Mouse (Mus musculus) hindbrain, embryonic 12.5 days (tissue): ENCODE results near the gene Eme1. TPM values are rescaled to one million over a fixed set of nuclear protein-coding genes. Genes with fewer than 3 reads are reported as not detected.
"Not testable (repeated sequence)": the region's sequence is repeated elsewhere in the genome, so short reads cannot be mapped to it uniquely, and the experiment has no call there.

Experiments used
- ATAC-seq: fragments of 200-750 bp; cut with Nextera tagmentation; 2 replicates; pipeline ENCODE4 v1.8.0; 2017; ENCODE audit warnings: moderate TSS enrichment; ENCODE audit not compliant: low FRiP score
- H3K27ac ChIP-seq: fragments of 300-500 bp; sonication (generic); 2 replicates; pipeline ENCODE4 v1.5.1; 2016; ENCODE audit warnings: mild to moderate bottlenecking
- H3K27me3 ChIP-seq: fragments of 300-500 bp; sonication (generic); 2 replicates; pipeline ENCODE4 v1.6.1; 2016; ENCODE audit warnings: mild to moderate bottlenecking
- H3K36me3 ChIP-seq: fragments of 300-500 bp; sonication (generic); 2 replicates; pipeline ENCODE4 v1.6.1; 2016; ENCODE audit warnings: mild to moderate bottlenecking
- H3K4me1 ChIP-seq: fragments of 300-500 bp; sonication (generic); 2 replicates; pipeline ENCODE4 v1.6.1; 2016
- H3K4me2 ChIP-seq: fragments of 300-500 bp; sonication (generic); replicated peaks from 2 replicates; pipeline ENCODE4 v1.6.1; 2016; ENCODE audit warnings: mild to moderate bottlenecking
- H3K4me3 ChIP-seq: fragments of 300-500 bp; sonication (generic); 2 replicates; pipeline ENCODE4 v1.5.1; 2016; ENCODE audit warnings: mild to moderate bottlenecking
- H3K9ac ChIP-seq: fragments of 300-500 bp; sonication (generic); 2 replicates; pipeline ENCODE4 v1.6.1; 2016; ENCODE audit warnings: mild to moderate bottlenecking, moderate library complexity
- H3K9me3 ChIP-seq: fragments of 300-500 bp; sonication (generic); replicated peaks from 2 replicates; pipeline ENCODE4 v1.6.1; 2016; ENCODE audit warnings: mild to moderate bottlenecking
- WGBS: fragments of 180-500 bp; shearing (Covaris S2); methylation state at CpG from one replicate; pipeline ENCODE4 v1.1.7; 2016; 5-methylcytosine and 5-hydroxymethylcytosine counted together
- polyA plus RNA-seq: library from polyadenylated mRNA; unstranded; fragments of >200 nt; fragmentation: Nextera tagmentation; extraction: Ambion mirVana; gene quantifications from 2 replicates; pipeline ENCODE4 v1.2.1, GENCODE M21; 2016

The Eme1 gene
- 20.8 and 21.3 TPM in 2 replicates for polyA plus RNA-seq

GRCm38 (mm10) chr11:94653663-94654436 lies at the start of gene Eme1, which contains the start of gene Mrpl27:
Gene Eme1, minus strand, starts transcription at chr11:94653964.
Gene Mrpl27, plus strand, starts transcription at chr11:94653767.
- Histone ChIP-seq H3K27me3 (no peaks in the 10 kb centered on the region), H3K27ac (peak within 1 kb of the TSS; percentile 94), H3K9ac (peak within 1 kb of the TSS; percentile 64), H3K4me1 (peaks cover 15% of the 10 kb centered on the region), H3K4me3 (peak within 1 kb of the TSS; percentile 61), H3K4me2 (peak within 1 kb of the TSS; percentile 74), H3K36me3 (peaks cover 27% of the 10 kb centered on the region), H3K9me3 (no peaks in the 10 kb centered on the region)
- WGBS: 2% methylated on average over 32 of the region's 32 CpGs
- peak; percentile 90 for ATAC-seq

DNA sequence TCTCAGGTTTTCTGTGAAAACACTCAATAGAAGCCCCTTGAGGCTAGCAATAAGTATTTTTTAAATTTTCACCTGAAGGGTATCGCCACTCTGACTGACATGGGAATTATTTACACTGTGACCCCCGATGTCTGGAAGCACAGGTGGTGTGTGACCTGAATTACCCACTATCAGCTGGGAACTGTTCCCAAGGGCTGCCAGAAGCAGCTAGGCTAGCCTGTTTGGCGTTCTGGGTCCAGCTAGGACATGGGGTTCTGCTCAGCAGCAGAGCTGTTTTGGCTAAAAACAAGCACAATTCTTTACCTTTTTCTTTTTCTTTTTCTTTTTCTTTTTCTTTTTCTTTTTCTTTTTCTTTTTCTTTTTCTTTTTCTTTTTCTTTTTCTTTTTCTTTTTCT lies 48.4 kb upstream of the Eme1 start:
- no peaks in the 10 kb centered on the region for H3K36me3 ChIP-seq
- no peaks in the 10 kb centered on the region for H3K9me3 ChIP-seq
- no peak overlapping the region for H3K9ac ChIP-seq
- WGBS: 39% methylated on average over 3 of the region's 3 CpGs
- no peak overlapping the region for H3K4me3 ChIP-seq
- no peaks in the 10 kb centered on the region for H3K27me3 ChIP-seq
- no peak overlapping the region for H3K4me2 ChIP-seq
- peaks cover 16% of the 10 kb centered on the region for H3K4me1 ChIP-seq
- ATAC-seq: no peak
- H3K27ac ChIP-seq: no peak overlapping the region

- 56% methylated on average over 27 of the region's 27 CpGs for WGBS
- ATAC-seq: no peak
- no peak overlapping the region for H3K27ac ChIP-seq
- no peaks in the 10 kb centered on the region for H3K9me3 ChIP-seq
- no peaks in the 10 kb centered on the region for H3K27me3 ChIP-seq
- H3K4me1 ChIP-seq: peaks cover 16% of the 10 kb centered on the region
- H3K36me3 ChIP-seq: no peaks in the 10 kb centered on the region
- 0 out of 2 replicates have a peak overlapping the region, but pooled peaks have one; percentile 8 for H3K4me2 ChIP-seq
- no peak overlapping the region for H3K4me3 ChIP-seq
- H3K9ac ChIP-seq: no peak overlapping the region
These were observed 47.8 kb upstream of the Eme1 start for GRCm38 (mm10) chr11:94701401-94702215.

DNA sequence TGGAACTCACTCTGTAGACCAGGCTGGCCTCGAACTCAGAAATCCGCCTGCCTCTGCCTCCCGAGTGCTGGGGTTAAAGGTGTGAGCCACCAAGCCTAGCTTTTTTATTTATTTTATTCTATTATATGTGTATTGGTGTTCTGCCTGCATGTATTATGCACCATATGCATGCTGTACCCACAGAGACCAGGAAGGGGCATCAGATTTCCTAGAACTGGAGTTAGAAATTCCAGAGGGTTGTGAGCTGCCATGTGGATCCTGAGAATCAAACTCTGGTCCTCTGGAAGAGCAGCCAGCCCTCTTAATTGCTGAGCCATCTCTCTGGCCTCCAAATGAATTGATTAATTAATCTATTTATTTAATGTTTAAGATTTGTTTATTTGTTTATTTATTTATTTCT lies 45.6 kb upstream of the Eme1 start:
- Histone ChIP-seq H3K27me3 (no peaks in the 10 kb centered on the region), H3K4me3 (no peak overlapping the region), H3K27ac (no peak overlapping the region), H3K36me3 (no peaks in the 10 kb centered on the region), H3K9me3 (no peaks in the 10 kb centered on the region), H3K4me1 (peaks cover 16% of the 10 kb centered on the region), H3K4me2 (no peak overlapping the region), H3K9ac (no peak overlapping the region)
- ATAC-seq: no peak
- WGBS: 96% methylated on average over 3 of the region's 3 CpGs

DNA sequence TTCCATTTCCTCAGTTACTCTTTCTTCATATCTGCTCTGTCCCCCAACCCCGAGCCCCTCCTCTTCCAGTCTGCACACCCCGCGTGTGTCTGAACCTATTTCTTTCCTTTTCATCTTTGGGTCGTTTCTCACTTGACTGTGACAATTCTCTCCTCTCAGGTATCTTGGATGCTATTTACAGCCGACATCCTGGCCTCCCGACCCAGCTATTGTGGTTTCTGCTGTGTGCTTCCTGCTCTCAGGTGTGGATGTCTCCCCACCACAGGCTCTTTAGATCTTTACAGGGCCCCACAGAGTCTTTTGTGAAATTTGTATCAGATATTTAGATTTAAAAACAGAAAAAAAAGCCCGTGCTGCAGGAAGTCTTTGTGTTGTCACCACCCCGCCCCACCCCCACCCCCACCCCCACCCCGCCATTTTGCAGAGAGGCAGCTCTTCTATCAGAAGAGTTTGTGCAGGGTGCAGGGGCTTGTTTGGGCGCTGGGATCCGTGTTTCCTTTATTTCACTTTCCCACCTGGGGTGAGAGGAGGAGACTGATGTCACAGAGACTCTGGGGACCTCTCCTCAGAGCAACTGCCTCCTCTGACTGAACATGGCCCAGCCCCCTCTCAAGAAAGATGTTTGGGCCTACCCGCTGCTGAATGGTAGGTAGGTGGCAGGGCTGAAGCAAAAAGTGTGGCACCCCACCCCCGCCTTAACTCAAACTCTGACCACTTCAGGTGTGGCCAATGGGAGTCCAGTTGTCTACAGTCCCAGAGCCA lies 44.1 kb upstream of the Eme1 start:
- 52% methylated on average over 13 of the region's 13 CpGs for WGBS
- Histone ChIP-seq H3K4me1 (peaks cover 16% of the 10 kb centered on the region), H3K9ac (no peak overlapping the region), H3K4me2 (no peak overlapping the region), H3K4me3 (no peak overlapping the region), H3K27ac (no peak overlapping the region), H3K36me3 (no peaks in the 10 kb centered on the region), H3K27me3 (no peaks in the 10 kb centered on the region), H3K9me3 (no peaks in the 10 kb centered on the region)
- ATAC-seq: no peak

DNA sequence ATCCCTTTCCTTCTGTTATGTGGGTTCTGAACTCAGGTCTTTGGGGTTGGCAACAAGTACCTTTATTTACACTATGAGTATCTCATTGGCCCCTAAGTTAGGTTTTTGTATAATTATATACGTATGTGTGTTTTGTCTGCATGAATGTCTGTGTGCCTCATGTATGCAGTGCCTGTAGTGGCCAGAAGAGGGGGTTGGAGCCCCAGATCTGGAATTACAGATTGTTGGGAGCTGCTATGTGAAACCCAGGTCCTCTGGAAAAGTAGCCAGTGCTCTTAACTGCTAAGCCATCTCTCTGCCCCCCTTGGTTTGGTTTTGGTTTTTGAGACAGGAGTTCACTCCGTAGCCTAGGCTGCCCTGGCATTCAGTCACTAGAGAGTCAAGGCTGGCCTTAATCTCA lies 43.4 kb upstream of the Eme1 start:
- H3K27ac ChIP-seq: no peak overlapping the region
- no peaks in the 10 kb centered on the region for H3K36me3 ChIP-seq
- peaks cover 15% of the 10 kb centered on the region for H3K4me1 ChIP-seq
- H3K9me3 ChIP-seq: no peaks in the 10 kb centered on the region
- H3K27me3 ChIP-seq: no peaks in the 10 kb centered on the region
- 92% methylated on average over 2 of the region's 2 CpGs for WGBS
- ATAC-seq: no peak
- H3K4me3 ChIP-seq: no peak overlapping the region
- no peak overlapping the region for H3K4me2 ChIP-seq
- no peak overlapping the region for H3K9ac ChIP-seq

- Histone ChIP-seq H3K9ac (no peak overlapping the region), H3K27ac (no peak overlapping the region), H3K27me3 (no peaks in the 10 kb centered on the region), H3K4me2 (no peak overlapping the region), H3K9me3 (no peaks in the 10 kb centered on the region), H3K4me1 (peaks cover 7% of the 10 kb centered on the region; the same call in 1 of the 2 replicates), H3K36me3 (no peaks in the 10 kb centered on the region), H3K4me3 (no peak overlapping the region)
- 80% methylated on average over 6 of the region's 6 CpGs for WGBS
- no peak for ATAC-seq
These were observed 41.7 kb upstream of the Eme1 start for GRCm38 (mm10) chr11:94695508-94695907.

DNA sequence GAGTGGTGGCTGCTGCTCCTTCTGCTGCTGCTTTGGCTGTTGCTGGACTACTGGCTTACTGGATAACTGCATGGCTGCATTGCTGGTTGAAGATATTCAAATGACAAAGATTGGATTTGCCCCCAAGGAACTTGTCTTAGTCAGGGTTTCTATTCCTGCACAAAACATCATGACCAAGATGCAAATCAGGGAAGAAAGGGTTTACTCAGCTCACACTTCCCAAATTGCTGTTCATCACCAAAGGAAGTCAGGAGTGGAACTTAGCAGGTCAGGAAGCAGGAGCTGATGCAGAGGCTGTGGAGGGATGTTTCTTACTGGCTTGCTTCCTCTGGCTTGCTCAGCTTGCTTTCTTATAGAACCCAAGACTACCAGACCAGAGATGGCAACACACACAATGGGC lies 38.7 kb upstream of the Eme1 start:
- not testable (repeated sequence) for H3K4me3 ChIP-seq, ATAC-seq, H3K27me3 ChIP-seq, H3K9ac ChIP-seq, H3K36me3 ChIP-seq, H3K4me2 ChIP-seq, H3K4me1 ChIP-seq, H3K9me3 ChIP-seq, H3K27ac ChIP-seq

- no peaks in the 10 kb centered on the region for H3K4me1 ChIP-seq
- H3K36me3 ChIP-seq: no peaks in the 10 kb centered on the region
- no peak overlapping the region for H3K9ac ChIP-seq
- no peak overlapping the region for H3K4me3 ChIP-seq
- WGBS: 84% methylated on average over 6 of the region's 6 CpGs
- H3K27ac ChIP-seq: no peak overlapping the region
- no peaks in the 10 kb centered on the region for H3K9me3 ChIP-seq
- no peak for ATAC-seq
- no peaks in the 10 kb centered on the region for H3K27me3 ChIP-seq
- H3K4me2 ChIP-seq: no peak overlapping the region
These were observed 33.4 kb upstream of the Eme1 start for GRCm38 (mm10) chr11:94687178-94687577.

GRCm38 (mm10) chr11:94682427-94682826 lies 28.7 kb upstream of the Eme1 start:
- WGBS: 81% methylated on average over 7 of the region's 7 CpGs
- no peaks in the 10 kb centered on the region for H3K36me3 ChIP-seq
- no peaks in the 10 kb centered on the region for H3K9me3 ChIP-seq
- no peak overlapping the region for H3K4me3 ChIP-seq
- H3K4me1 ChIP-seq: peaks cover 4% of the 10 kb centered on the region
- ATAC-seq: no peak
- H3K9ac ChIP-seq: no peak overlapping the region
- no peak overlapping the region for H3K4me2 ChIP-seq
- no peak overlapping the region for H3K27ac ChIP-seq
- H3K27me3 ChIP-seq: no peaks in the 10 kb centered on the region

GRCm38 (mm10) chr11:94681640-94682039 lies 27.9 kb upstream of the Eme1 start:
- Histone ChIP-seq H3K9ac (no peak overlapping the region), H3K27me3 (no peaks in the 10 kb centered on the region), H3K4me2 (no peak overlapping the region), H3K9me3 (no peaks in the 10 kb centered on the region), H3K36me3 (no peaks in the 10 kb centered on the region), H3K27ac (no peak overlapping the region), H3K4me3 (no peak overlapping the region), H3K4me1 (peaks cover 6% of the 10 kb centered on the region)
- WGBS: 85% methylated on average over 4 of the region's 4 CpGs
- ATAC-seq: no peak

GRCm38 (mm10) chr11:94680639-94681038 lies 26.9 kb upstream of the Eme1 start:
- ATAC-seq: no peak
- no peak overlapping the region for H3K4me2 ChIP-seq
- H3K4me1 ChIP-seq: peaks cover 16% of the 10 kb centered on the region
- H3K27me3 ChIP-seq: no peaks in the 10 kb centered on the region
- no peak overlapping the region for H3K4me3 ChIP-seq
- no peaks in the 10 kb centered on the region for H3K36me3 ChIP-seq
- H3K27ac ChIP-seq: no peak overlapping the region
- H3K9ac ChIP-seq: no peak overlapping the region
- H3K9me3 ChIP-seq: no peaks in the 10 kb centered on the region
